Mouse (Mus musculus) forelimb bud, embryonic 11.5 days (tissue): ENCODE data around the gene Steap1.

Experiments
- DNase-seq: peaks from one replicate; pipeline ENCODE4 v3.0.0-alpha.2; 2012; ENCODE audit warnings: low read depth, low spot score

The Steap1 gene

GRCm38 (mm10) chr5:5748866-5749682 lies at the start of gene Steap1:
Gene Steap1 (minus strand): TSS chr5:5749326.
- peak; percentile 82 for DNase-seq

GRCm38 (mm10) chr5:5787106-5787505 lies 38.0 kb upstream of the Steap1 start:
- no peak for DNase-seq

GRCm38 (mm10) chr5:5756392-5757019 lies 7.4 kb upstream of the Steap1 start:
- no peak for DNase-seq

- peak; percentile 62 for DNase-seq
Observed at GRCm38 (mm10) chr5:5755039-5755438, 5.9 kb upstream of the Steap1 start.

GRCm38 (mm10) chr5:5749772-5750222 lies 671 bp upstream of the Steap1 start:
- peak; percentile 35 for DNase-seq

- DNase-seq = no peak
Observed at GRCm38 (mm10) chr5:5734445-5734844, 14.7 kb downstream of the Steap1 start.

GRCm38 (mm10) chr5:5732858-5733257 lies 16.3 kb downstream of the Steap1 start:
- no peak for DNase-seq

- DNase-seq = no peak
Observed at GRCm38 (mm10) chr5:5732208-5732607, 16.9 kb downstream of the Steap1 start.

GRCm38 (mm10) chr5:5729904-5730303 lies 19.2 kb downstream of the Steap1 start:
- no peak for DNase-seq

GRCm38 (mm10) chr5:5722217-5722616 lies 26.9 kb downstream of the Steap1 start:
- DNase-seq = no peak

GRCm38 (mm10) chr5:5711032-5711431 lies 38.1 kb downstream of the Steap1 start:
- DNase-seq = no peak

GRCm38 (mm10) chr5:5707341-5708278 lies 41.5 kb downstream of the Steap1 start:
- peak; percentile 32 for DNase-seq

- DNase-seq = no peak
Observed at GRCm38 (mm10) chr5:5705019-5705418, 44.1 kb downstream of the Steap1 start.

GRCm38 (mm10) chr5:5700386-5700785 lies 48.7 kb downstream of the Steap1 start:
- no peak for DNase-seq

- DNase-seq = no peak
Observed at GRCm38 (mm10) chr5:5698830-5699229, 50.3 kb downstream of the Steap1 start.

GRCm38 (mm10) chr5:5695401-5695942 lies 53.7 kb downstream of the Steap1 start:
- DNase-seq = no peak

- peak; percentile 51 for DNase-seq
Observed at GRCm38 (mm10) chr5:5693956-5694653, 55.0 kb downstream of the Steap1 start, which contains the start of gene Steap2. Gene Steap2 (minus strand): TSS chr5:5694578.

- peak; percentile 35 for DNase-seq
Observed at GRCm38 (mm10) chr5:5693541-5693955, 55.6 kb downstream of the Steap1 start.

GRCm38 (mm10) chr5:5692167-5692738 lies 56.9 kb downstream of the Steap1 start:
- no peak for DNase-seq

GRCm38 (mm10) chr5:5688945-5689540 lies 60.1 kb downstream of the Steap1 start:
- DNase-seq = no peak
